Mouse (Mus musculus) cortical plate, adult 2 months (tissue): ENCODE data around the gene Tmem256.

Experiments
- CTCF ChIP-seq: fragments of 200-500 bp; IDR thresholded peaks from 2 replicates; pipeline ENCODE4 v1.5.1; 2011; ENCODE audit warnings: mild to moderate bottlenecking, control low read depth, low read length; ENCODE audit not compliant: insufficient read depth; ENCODE audit errors: extremely low read depth
- POLR2A ChIP-seq: fragments of 200-500 bp; IDR thresholded peaks from 2 replicates; pipeline ENCODE4 v1.6.1; 2011; ENCODE audit warnings: mild to moderate bottlenecking, low read length, control low read depth; ENCODE audit not compliant: insufficient read depth; ENCODE audit errors: extremely low read depth

GRCm38 (mm10) chr11:69803786-69804651 is 34.3 kb upstream of the Tmem256 start:
- no peak; the same call in 1 of the 2 replicates for TF ChIP-seq CTCF
- no peak for TF ChIP-seq POLR2A
